Mouse (Mus musculus) intestine, postnatal 0 days (tissue): ENCODE measurements around the gene Ccdc38. TPM values are rescaled to one million over a fixed set of nuclear protein-coding genes. Genes with fewer than 3 reads are reported as not detected.
A peak's percentile ranks its signal among the peaks of the same experiment; 100 is the strongest.

Experiments
- ATAC-seq: fragments of 200-750 bp; cut with Nextera tagmentation; 2 replicates; pipeline ENCODE4 v1.8.0; 2017; ENCODE audit warnings: mild to moderate bottlenecking, moderate TSS enrichment, moderate library complexity
- H3K27ac ChIP-seq: fragments of 300-500 bp; sonication (generic); 2 replicates; pipeline ENCODE4 v1.5.1; 2014; ENCODE audit warnings: mild to moderate bottlenecking, low read depth, low read length, moderate library complexity
- H3K27me3 ChIP-seq: fragments of 300-500 bp; sonication (generic); replicated peaks from 2 replicates; pipeline ENCODE4 v1.6.1; 2014; ENCODE audit warnings: low read length, mixed read lengths; ENCODE audit not compliant: control insufficient read depth, insufficient read depth
- H3K36me3 ChIP-seq: fragments of 300-500 bp; sonication (generic); 2 replicates; pipeline ENCODE4 v1.6.1; 2014; ENCODE audit warnings: mild to moderate bottlenecking, moderate library complexity; ENCODE audit not compliant: control insufficient read depth, insufficient read depth
- H3K4me1 ChIP-seq: fragments of 300-500 bp; sonication (generic); replicated peaks from 2 replicates; pipeline ENCODE4 v1.6.1; 2014; ENCODE audit warnings: antibody characterized with exemption, low read length, mixed read lengths; ENCODE audit not compliant: control insufficient read depth, insufficient read depth
- H3K4me2 ChIP-seq: fragments of 300-500 bp; sonication (generic); replicated peaks from 2 replicates; pipeline ENCODE4 v1.6.1; 2014; ENCODE audit warnings: low read depth, mild to moderate bottlenecking, moderate library complexity
- H3K4me3 ChIP-seq: fragments of 300-500 bp; sonication (generic); 2 replicates; pipeline ENCODE4 v1.5.1; 2014; ENCODE audit warnings: low read depth, low read length
- H3K9ac ChIP-seq: fragments of 300-500 bp; sonication (generic); 2 replicates; pipeline ENCODE4 v1.6.1; 2014; ENCODE audit warnings: mild to moderate bottlenecking, low read depth, low read length
- H3K9me3 ChIP-seq: fragments of 300-500 bp; sonication (generic); 2 replicates; pipeline ENCODE4 v1.6.1; 2016; ENCODE audit warnings: mixed run types; ENCODE audit not compliant: control insufficient read depth
- CTCF ChIP-seq: sonication (generic); IDR thresholded peaks from 2 replicates; pipeline ENCODE4 v1.5.1; 2016; ENCODE audit warnings: low read depth, mild to moderate bottlenecking, control low read depth, antibody characterized with exemption, moderate library complexity
- WGBS: fragments of 180-500 bp; shearing (Covaris S2); extraction: QIAGEN DNeasy Blood & Tissue Kit; methylation state at CpG from one replicate; pipeline ENCODE4 v1.1.7; 2014; 5-methylcytosine and 5-hydroxymethylcytosine counted together
- polyA plus RNA-seq: library from polyadenylated mRNA; unstranded; fragments of >200 nt; fragmentation: Nextera tagmentation; extraction: Ambion mirVana; gene quantifications from 2 replicates; pipeline ENCODE4 v1.2.1, GENCODE M21; 2015

Ccdc38 gene
- polyA plus RNA-seq, 1 experiment from 2014 or later: 0.10 TPM

GRCm38 (mm10) chr10:93525329-93525728, 15.1 kb upstream of the Ccdc38 start:
- ATAC-seq: no peak
- Histone ChIP-seq H3K9ac (no peak overlapping the region), H3K27me3 (no peaks in the 10 kb centered on the region), H3K4me2 (no peak overlapping the region), H3K27ac (no peak overlapping the region), H3K36me3 (no peaks in the 10 kb centered on the region), H3K9me3 (no peaks in the 10 kb centered on the region), H3K4me1 (no peaks in the 10 kb centered on the region), H3K4me3 (no peak overlapping the region)
- 40% methylated on average over 1 of the region's 1 CpGs for WGBS
- no peak for TF ChIP-seq CTCF

- Histone ChIP-seq H3K4me3 (no peak overlapping the region), H3K36me3 (no peaks in the 10 kb centered on the region), H3K9ac (no peak overlapping the region), H3K27me3 (0 out of 2 replicates have a peak, but pooled peaks cover 6% of the 10 kb centered on the region), H3K4me2 (no peak overlapping the region), H3K4me1 (no peaks in the 10 kb centered on the region), H3K27ac (no peak overlapping the region), H3K9me3 (no peaks in the 10 kb centered on the region)
- 85% methylated on average over 2 of the region's 2 CpGs for WGBS
- ATAC-seq: no peak
- TF ChIP-seq CTCF: no peak
These were observed 2.1 kb upstream of the Ccdc38 start for GRCm38 (mm10) chr10:93538287-93538686.

- Histone ChIP-seq H3K36me3 (no peaks in the 10 kb centered on the region), H3K4me3 (no peak overlapping the region), H3K9me3 (no peaks in the 10 kb centered on the region), H3K4me1 (no peaks in the 10 kb centered on the region), H3K27me3 (0 out of 2 replicates have a peak, but pooled peaks cover 6% of the 10 kb centered on the region), H3K27ac (no peak overlapping the region), H3K9ac (no peak overlapping the region), H3K4me2 (no peak overlapping the region)
- no peak for ATAC-seq
- no peak for TF ChIP-seq CTCF
- 65% methylated on average over 6 of the region's 6 CpGs for WGBS
These were observed 1.6 kb upstream of the Ccdc38 start for GRCm38 (mm10) chr10:93538818-93539217.

GRCm38 (mm10) chr10:93539775-93540430, 529 bp upstream of the Ccdc38 start, which contains the start of gene Amdhd1:
Gene Amdhd1 (minus strand): TSS chr10:93540033.
- peak within 1 kb of the TSS; percentile 36 for H3K4me3 ChIP-seq
- H3K9ac ChIP-seq: 0 out of 2 replicates have a peak within 1 kb of the TSS, but pooled peaks have one; percentile 13
- H3K9me3 ChIP-seq: no peaks in the 10 kb centered on the region
- H3K4me1 ChIP-seq: no peaks in the 10 kb centered on the region
- no peak within 1 kb of the TSS for H3K27ac ChIP-seq
- 3% methylated on average over 35 of the region's 35 CpGs for WGBS
- H3K27me3 ChIP-seq: 0 out of 2 replicates have a peak, but pooled peaks cover 6% of the 10 kb centered on the region
- no peaks in the 10 kb centered on the region for H3K36me3 ChIP-seq
- TF ChIP-seq CTCF: peak; percentile 94
- peak within 1 kb of the TSS; percentile 73 for H3K4me2 ChIP-seq
- peak; percentile 95 for ATAC-seq

GRCm38 (mm10) chr10:93541585-93541984, 1.2 kb downstream of the Ccdc38 start:
- TF ChIP-seq CTCF: no peak
- no peak overlapping the region for H3K4me2 ChIP-seq
- no peak for ATAC-seq
- no peak overlapping the region for H3K9ac ChIP-seq
- 75% methylated on average over 1 of the region's 1 CpGs for WGBS
- 0 out of 2 replicates have a peak, but pooled peaks cover 6% of the 10 kb centered on the region for H3K27me3 ChIP-seq
- H3K9me3 ChIP-seq: no peaks in the 10 kb centered on the region
- H3K4me3 ChIP-seq: no peak overlapping the region
- no peaks in the 10 kb centered on the region for H3K4me1 ChIP-seq
- H3K27ac ChIP-seq: no peak overlapping the region
- H3K36me3 ChIP-seq: no peaks in the 10 kb centered on the region

- H3K9me3 ChIP-seq: no peaks in the 10 kb centered on the region
- H3K27me3 ChIP-seq: 0 out of 2 replicates have a peak, but pooled peaks cover 6% of the 10 kb centered on the region
- no peak overlapping the region for H3K9ac ChIP-seq
- no peaks in the 10 kb centered on the region for H3K4me1 ChIP-seq
- no peak for TF ChIP-seq CTCF
- H3K36me3 ChIP-seq: no peaks in the 10 kb centered on the region
- WGBS: 54% methylated on average over 4 of the region's 4 CpGs
- ATAC-seq: no peak
- no peak overlapping the region for H3K4me3 ChIP-seq
- H3K27ac ChIP-seq: no peak overlapping the region
- no peak overlapping the region for H3K4me2 ChIP-seq
These were observed 1.9 kb downstream of the Ccdc38 start for GRCm38 (mm10) chr10:93542356-93542755.
